Mouse (Mus musculus) T-helper 17 cell (primary cell): Measurements from ENCODE around the gene Gm6993.

ENCODE experiments used
- in situ Hi-C, 2 experiments: fragments of 300-600 bp; cut with MboI, MseI; formaldehyde crosslinking; loops; 1 replicate in 1 of 2; 2 replicates in 1 of 2; pipeline ENCODE4 v1.15.1; 2025; ENCODE audit warnings: high pct_unique_total_duplicates in 2 of 2

Gene Gm6993

DNA sequence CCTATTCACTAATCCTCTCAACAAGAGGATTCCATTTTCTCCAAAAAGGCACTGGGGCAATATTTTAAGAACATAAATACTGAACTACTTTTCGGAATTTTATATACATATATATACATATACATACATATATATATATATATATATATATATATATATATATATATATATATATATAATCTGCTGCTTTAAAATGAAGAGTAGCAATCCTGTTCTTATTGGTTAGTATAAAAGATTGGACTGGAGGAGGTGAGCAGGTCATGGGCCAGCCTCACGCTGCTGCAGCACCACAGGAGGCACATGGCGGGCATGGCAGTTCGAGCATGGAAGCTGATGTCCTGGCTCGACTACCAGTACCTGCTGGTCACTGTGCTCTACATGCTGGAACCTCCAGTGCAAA is at the start of gene Gm6993:
Gene Gm6993 (plus strand): TSS at position 301 of the 400 bp plus-strand sequence.
- in situ Hi-C loops = no loop called here

DNA sequence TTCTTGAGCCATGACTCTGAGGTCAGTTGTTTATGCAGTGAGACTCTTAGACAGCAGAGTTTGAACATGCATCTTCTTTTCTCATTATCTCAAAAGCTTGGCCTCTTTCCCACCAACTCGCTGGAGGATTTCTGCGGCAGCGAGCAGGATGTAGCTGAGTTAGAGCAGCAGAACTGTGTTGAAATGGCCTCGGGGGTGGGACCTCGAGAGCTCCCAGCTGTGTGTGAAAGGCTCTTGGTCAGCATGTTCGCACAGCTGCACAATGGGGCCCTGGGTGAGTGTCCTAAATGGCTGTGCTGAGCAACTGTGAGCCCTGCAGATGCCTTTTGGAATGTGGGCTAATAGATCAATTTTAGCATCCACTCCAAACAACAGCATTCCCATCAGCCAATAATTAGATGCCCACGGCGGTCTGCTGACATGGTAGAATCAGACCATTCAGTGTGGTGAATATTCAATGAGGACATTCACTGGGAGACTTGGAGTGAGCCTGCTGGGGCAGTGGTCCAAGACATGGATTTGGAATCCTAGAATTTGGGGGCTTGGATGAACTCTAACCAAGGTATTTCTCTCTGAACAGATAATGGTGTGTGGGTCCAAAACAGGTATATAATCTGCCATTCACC is 49.1 kb upstream of the Gm6993 start:
- in situ Hi-C loops = loop anchor here in 1 of 2 experiments (10.0 kb wide), 1 partner anchor 1373 kb away; no protein-coding TSS in a partner anchor

- in situ Hi-C loops = loop anchor here in 1 of 2 experiments (10.0 kb wide), 1 partner anchor 882 kb away; no protein-coding TSS in a partner anchor
These were observed 38.1 kb upstream of the Gm6993 start for GRCm38 (mm10) chr12:31202509-31202908.

DNA sequence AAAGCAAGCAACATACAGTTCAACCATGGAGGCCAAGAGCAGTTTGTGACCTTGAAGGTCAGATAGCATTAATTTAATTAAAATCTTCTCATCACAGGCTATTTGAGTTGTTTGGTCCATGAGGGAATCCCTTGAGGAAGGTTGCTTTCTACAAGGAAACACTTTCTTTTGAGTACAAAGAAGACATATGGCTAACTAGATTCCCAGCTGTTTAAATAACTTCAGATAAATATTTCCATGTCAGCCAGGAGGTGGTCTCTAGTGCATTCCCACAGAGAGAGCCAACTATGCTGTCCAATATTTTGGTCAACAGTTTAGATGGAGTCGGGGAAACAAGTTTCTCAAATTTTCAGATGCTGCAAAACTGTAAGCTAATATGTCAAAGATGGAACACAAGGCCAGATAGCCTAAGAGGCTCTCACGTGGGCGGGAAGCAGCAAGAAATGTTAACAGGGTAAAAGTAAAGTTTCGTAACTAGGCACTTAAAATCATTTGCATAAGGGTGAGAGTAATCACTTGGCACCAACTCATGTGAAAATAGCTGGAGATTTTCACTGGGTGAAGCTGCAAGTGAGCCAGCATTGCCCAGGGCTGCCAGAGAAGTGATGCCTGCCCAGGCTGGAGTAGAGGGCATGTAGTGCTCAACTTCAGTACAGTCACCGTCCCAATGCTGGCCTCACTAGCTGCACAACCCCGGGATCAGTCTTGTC is 36.7 kb upstream of the Gm6993 start:
- in situ Hi-C loops = loop anchor here in 1 of 2 experiments (10.0 kb wide), 1 partner anchor 881 kb away; no protein-coding TSS in a partner anchor

- in situ Hi-C loops = loop anchor here in 1 of 2 experiments (10.0 kb wide), 1 partner anchor 880 kb away; no protein-coding TSS in a partner anchor
These were observed 35.7 kb upstream of the Gm6993 start for GRCm38 (mm10) chr12:31204898-31205297.

GRCm38 (mm10) chr12:31205983-31206633 is 34.5 kb upstream of the Gm6993 start:
- in situ Hi-C loops = loop anchor here in 1 of 2 experiments (10.0 kb wide), 1 partner anchor 879 kb away; no protein-coding TSS in a partner anchor

- in situ Hi-C loops = loop anchor here in 1 of 2 experiments (10.0 kb wide), 1 partner anchor 876 kb away; no protein-coding TSS in a partner anchor
These were observed 31.8 kb upstream of the Gm6993 start for GRCm38 (mm10) chr12:31208766-31209165.

DNA sequence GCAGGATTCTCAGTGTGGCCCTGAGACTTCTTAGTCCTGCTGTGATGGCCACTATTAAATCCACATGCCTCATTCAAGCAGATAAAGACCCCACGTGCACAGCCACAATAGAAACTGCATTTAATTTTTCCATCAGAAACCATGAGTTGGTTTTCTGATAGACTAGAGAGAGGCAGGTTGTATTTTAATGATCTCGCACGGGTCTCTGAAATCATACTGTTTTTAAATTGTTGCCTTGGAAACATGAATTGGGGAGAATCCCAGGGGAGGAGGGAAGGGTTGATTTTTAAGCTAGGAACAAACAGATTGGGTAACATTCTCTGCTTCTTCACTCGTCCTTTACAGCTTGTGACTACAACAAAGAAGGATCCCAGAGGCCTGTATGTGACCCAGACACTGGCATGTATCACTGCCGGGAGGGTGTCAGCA is 31.2 kb upstream of the Gm6993 start:
- in situ Hi-C loops = loop anchor here in 1 of 2 experiments (10.0 kb wide), 1 partner anchor 875 kb away; no protein-coding TSS in a partner anchor

DNA sequence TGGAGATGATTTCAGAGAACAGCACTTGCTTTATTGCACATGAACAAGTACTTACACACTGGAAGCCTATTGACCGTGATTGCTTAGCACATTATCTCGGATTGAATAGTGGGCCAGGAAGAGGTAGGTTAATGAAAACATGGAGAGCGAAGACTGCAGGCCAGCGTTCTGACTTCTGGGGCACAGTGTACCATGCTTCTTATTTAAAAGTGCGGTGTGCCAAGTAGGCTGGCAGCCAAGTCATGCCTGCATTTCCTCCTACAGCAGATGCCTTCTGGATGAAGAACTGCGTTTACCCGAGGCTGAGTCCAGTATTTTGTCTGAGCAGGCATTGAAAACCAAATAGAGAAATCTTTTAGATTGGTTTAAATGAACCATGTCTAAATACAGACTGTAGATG is 27.0 kb upstream of the Gm6993 start:
- in situ Hi-C loops = no loop called here

- in situ Hi-C loops = no loop called here
These were observed 25.6 kb upstream of the Gm6993 start for GRCm38 (mm10) chr12:31215003-31215402.

GRCm38 (mm10) chr12:31217232-31217631 is 23.3 kb upstream of the Gm6993 start:
- in situ Hi-C loops = no loop called here

- in situ Hi-C loops = no loop called here
These were observed 21.8 kb upstream of the Gm6993 start for GRCm38 (mm10) chr12:31218774-31219173.

DNA sequence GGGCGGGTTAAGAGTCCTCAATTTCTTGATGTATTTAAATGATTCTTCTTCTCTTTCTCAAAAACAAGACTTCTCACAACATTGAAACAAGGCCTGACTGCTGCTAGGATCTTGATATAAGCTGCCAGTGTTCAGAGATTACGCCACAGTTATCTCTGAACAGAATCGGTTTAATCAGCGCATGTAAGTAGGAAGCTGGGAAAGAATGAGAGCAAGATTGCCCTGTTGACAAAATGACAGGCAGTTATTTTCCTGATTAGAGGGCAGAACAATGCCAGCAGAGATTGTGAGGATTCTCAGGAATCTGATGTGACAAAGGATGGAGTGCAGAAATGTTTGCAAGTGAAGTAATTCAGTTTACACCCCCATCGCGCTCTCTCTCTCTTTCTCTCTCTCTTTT is 19.0 kb upstream of the Gm6993 start:
- in situ Hi-C loops = no loop called here

DNA sequence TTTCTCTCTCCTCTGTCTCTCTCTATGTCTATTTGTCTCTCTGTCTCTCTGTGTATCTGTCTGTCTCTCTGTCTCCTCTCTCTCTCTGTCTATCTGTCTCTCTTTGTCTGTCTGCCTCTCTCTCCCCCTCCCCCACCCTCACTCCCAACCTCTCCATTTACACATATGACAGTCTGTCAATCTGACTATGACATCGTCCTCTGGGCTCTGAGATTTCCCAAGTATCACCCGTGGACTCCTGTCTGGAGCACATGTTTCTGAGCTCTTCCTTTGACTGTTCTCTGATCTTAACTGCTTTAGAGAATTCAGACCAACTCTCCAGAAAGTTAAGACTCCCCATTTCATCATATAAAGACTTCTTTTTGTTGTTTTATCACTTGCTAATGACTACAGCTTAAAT is 18.3 kb upstream of the Gm6993 start:
- in situ Hi-C loops = no loop called here

- in situ Hi-C loops = no loop called here
These were observed 17.8 kb upstream of the Gm6993 start for GRCm38 (mm10) chr12:31222741-31223140.

GRCm38 (mm10) chr12:31225451-31225850 is 15.1 kb upstream of the Gm6993 start:
- in situ Hi-C loops = no loop called here

DNA sequence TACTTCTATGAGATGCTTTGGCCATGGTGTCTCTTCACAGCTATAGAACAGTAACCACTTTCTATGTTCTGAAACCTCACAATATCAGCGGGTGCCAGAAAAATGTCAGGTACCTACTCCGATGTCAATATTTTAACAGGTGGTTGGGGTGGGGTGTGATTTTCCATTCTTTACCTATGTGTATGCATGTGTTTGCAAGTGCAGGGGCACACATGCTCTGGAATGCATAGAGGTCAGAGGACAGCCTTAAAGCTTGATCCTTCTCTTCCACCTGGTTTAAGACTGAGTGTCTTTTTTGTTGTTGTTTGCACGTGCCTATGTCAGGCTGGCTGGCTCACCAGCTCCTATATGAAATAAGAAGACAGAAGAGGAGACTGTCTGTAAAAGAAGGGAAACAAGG is 13.4 kb upstream of the Gm6993 start:
- in situ Hi-C loops = no loop called here

GRCm38 (mm10) chr12:31228878-31229277 is 11.7 kb upstream of the Gm6993 start:
- in situ Hi-C loops = no loop called here

- in situ Hi-C loops = no loop called here
These were observed 7.9 kb upstream of the Gm6993 start for GRCm38 (mm10) chr12:31232635-31233034.

GRCm38 (mm10) chr12:31235018-31235417 is 5.6 kb upstream of the Gm6993 start:
- in situ Hi-C loops = no loop called here

- in situ Hi-C loops = no loop called here
These were observed 3.5 kb upstream of the Gm6993 start for GRCm38 (mm10) chr12:31236861-31237595.
